Mouse (Mus musculus): Measurements from ENCODE around the gene Tubb2a. TPM values are rescaled to one million over a fixed set of nuclear protein-coding genes. Genes with fewer than 3 reads are reported as not detected.

Gene Tubb2a
- polyA plus RNA-seq, 1 experiment from 2014 or later: 170 TPM

Other genes starting within 250 kb of the Tubb2a start
- gene Serpinb6e, start 234.6 kb downstream of the Tubb2a start, polyA plus RNA-seq (2015; fragmentation: Nextera tagmentation; extraction: Ambion mirVana): not detected in 2 replicates
- not detected in 2 replicates for gene Serpinb6c, start 172.3 kb downstream of the Tubb2a start, polyA plus RNA-seq (2015; fragmentation: Nextera tagmentation; extraction: Ambion mirVana)
- 40.5 and 43.3 TPM in 2 replicates for gene Nqo2, start 113.3 kb downstream of the Tubb2a start, polyA plus RNA-seq (2015; fragmentation: Nextera tagmentation; extraction: Ambion mirVana)
- 20.4 and 20.8 TPM in 2 replicates for gene Ripk1, start 75.6 kb downstream of the Tubb2a start, polyA plus RNA-seq (2015; fragmentation: Nextera tagmentation; extraction: Ambion mirVana)
- gene Serpinb6a, start 75.2 kb downstream of the Tubb2a start, polyA plus RNA-seq (2015; fragmentation: Nextera tagmentation; extraction: Ambion mirVana): 120 and 124 TPM in 2 replicates
- 57.6 and 60.4 TPM in 2 replicates for gene Bphl, start 40.4 kb downstream of the Tubb2a start, polyA plus RNA-seq (2015; fragmentation: Nextera tagmentation; extraction: Ambion mirVana)
- 33.5 and 34.2 TPM in 2 replicates for gene Tubb2b, start 52.5 kb upstream of the Tubb2a start, polyA plus RNA-seq (2015; fragmentation: Nextera tagmentation; extraction: Ambion mirVana)
- 71.3 and 88.2 TPM in 2 replicates for gene Psmg4, start 85.0 kb upstream of the Tubb2a start, polyA plus RNA-seq (2015; fragmentation: Nextera tagmentation; extraction: Ambion mirVana)